Mouse (Mus musculus): ENCODE results near the gene Tomm70a. TPM values are rescaled to one million over a fixed set of nuclear protein-coding genes. Genes with fewer than 3 reads are reported as not detected.

Tomm70a gene
- polyA plus RNA-seq, 1 experiment: 24.1 TPM

GRCm38 (mm10) chr16:57122682-57123445 is 1.4 kb downstream of the Tomm70a start:
- Histone ChIP-seq H3K27me3 (ENCODE audit: control insufficient read depth, insufficient read depth, low read length) (no peaks in the 10 kb centered on the region), H3K4me3 (ENCODE audit: control insufficient read depth, low read depth, low read length) (peak overlapping the region; percentile 94; the same call in 1 of the 2 replicates), H3K27ac (ENCODE audit: control insufficient read depth, insufficient read depth, low read depth, low read length) (no peak overlapping the region), H3K4me1 (ENCODE audit: control insufficient read depth, insufficient read depth, low read length) (no peaks in the 10 kb centered on the region), H3K36me3 (ENCODE audit: control insufficient read depth, insufficient read depth, low read length) (no peaks in the 10 kb centered on the region)
- TF ChIP-seq POLR2A (IDR thresholded peaks at IDR 0.05; ENCODE audit: control insufficient read depth, low read depth, low read length) (no peak), CTCF (IDR thresholded peaks at IDR 0.05; ENCODE audit: control insufficient read depth, insufficient read depth, insufficient replicate concordance, low read depth, low read length) (no peak)

GRCm38 (mm10) chr16:57126268-57126667 is 4.8 kb downstream of the Tomm70a start:
- no peak overlapping the region for H3K27ac ChIP-seq (ENCODE audit: control insufficient read depth, insufficient read depth, low read depth, low read length)
- no peaks in the 10 kb centered on the region for H3K36me3 ChIP-seq (ENCODE audit: control insufficient read depth, insufficient read depth, low read length)
- H3K27me3 ChIP-seq (ENCODE audit: control insufficient read depth, insufficient read depth, low read length): no peaks in the 10 kb centered on the region
- no peak overlapping the region for H3K4me3 ChIP-seq (ENCODE audit: control insufficient read depth, low read depth, low read length)
- H3K4me1 ChIP-seq (ENCODE audit: control insufficient read depth, insufficient read depth, low read length): no peaks in the 10 kb centered on the region
- TF ChIP-seq POLR2A (IDR thresholded peaks at IDR 0.05; ENCODE audit: control insufficient read depth, low read depth, low read length): no peak
- no peak for TF ChIP-seq CTCF (IDR thresholded peaks at IDR 0.05; ENCODE audit: control insufficient read depth, insufficient read depth, insufficient replicate concordance, low read depth, low read length)

GRCm38 (mm10) chr16:57127825-57128224 is 6.3 kb downstream of the Tomm70a start:
- Histone ChIP-seq H3K27me3 (ENCODE audit: control insufficient read depth, insufficient read depth, low read length) (no peaks in the 10 kb centered on the region), H3K27ac (ENCODE audit: control insufficient read depth, insufficient read depth, low read depth, low read length) (no peak overlapping the region), H3K4me1 (ENCODE audit: control insufficient read depth, insufficient read depth, low read length) (no peaks in the 10 kb centered on the region), H3K36me3 (ENCODE audit: control insufficient read depth, insufficient read depth, low read length) (no peaks in the 10 kb centered on the region), H3K4me3 (ENCODE audit: control insufficient read depth, low read depth, low read length) (no peak overlapping the region)
- TF ChIP-seq POLR2A (IDR thresholded peaks at IDR 0.05; ENCODE audit: control insufficient read depth, low read depth, low read length): no peak

GRCm38 (mm10) chr16:57130752-57131400 is 9.4 kb downstream of the Tomm70a start:
- Histone ChIP-seq H3K36me3 (ENCODE audit: control insufficient read depth, insufficient read depth, low read length) (no peaks in the 10 kb centered on the region; the same call in 1 of the 2 replicates), H3K4me1 (ENCODE audit: control insufficient read depth, insufficient read depth, low read length) (no peaks in the 10 kb centered on the region), H3K4me3 (ENCODE audit: control insufficient read depth, low read depth, low read length) (no peak overlapping the region), H3K27ac (ENCODE audit: control insufficient read depth, insufficient read depth, low read depth, low read length) (no peak overlapping the region), H3K27me3 (ENCODE audit: control insufficient read depth, insufficient read depth, low read length) (no peaks in the 10 kb centered on the region)
- TF ChIP-seq CTCF (IDR thresholded peaks at IDR 0.05; ENCODE audit: control insufficient read depth, insufficient read depth, insufficient replicate concordance, low read depth, low read length) (no peak), POLR2A (IDR thresholded peaks at IDR 0.05; ENCODE audit: control insufficient read depth, low read depth, low read length) (no peak)

- Histone ChIP-seq H3K27ac (ENCODE audit: control insufficient read depth, insufficient read depth, low read depth, low read length) (no peak overlapping the region), H3K36me3 (ENCODE audit: control insufficient read depth, insufficient read depth, low read length) (no peaks in the 10 kb centered on the region; the same call in 1 of the 2 replicates), H3K27me3 (ENCODE audit: control insufficient read depth, insufficient read depth, low read length) (no peaks in the 10 kb centered on the region), H3K4me3 (ENCODE audit: control insufficient read depth, low read depth, low read length) (no peak overlapping the region), H3K4me1 (ENCODE audit: control insufficient read depth, insufficient read depth, low read length) (no peaks in the 10 kb centered on the region)
- TF ChIP-seq POLR2A (IDR thresholded peaks at IDR 0.05; ENCODE audit: control insufficient read depth, low read depth, low read length): no peak
- TF ChIP-seq CTCF (IDR thresholded peaks at IDR 0.05; ENCODE audit: control insufficient read depth, insufficient read depth, insufficient replicate concordance, low read depth, low read length): no peak
Measured at GRCm38 (mm10) chr16:57131544-57131943, 10.0 kb downstream of the Tomm70a start.

- H3K27ac ChIP-seq (ENCODE audit: control insufficient read depth, insufficient read depth, low read depth, low read length): no peak overlapping the region
- no peak overlapping the region for H3K4me3 ChIP-seq (ENCODE audit: control insufficient read depth, low read depth, low read length)
- no peaks in the 10 kb centered on the region; the same call in 1 of the 2 replicates for H3K36me3 ChIP-seq (ENCODE audit: control insufficient read depth, insufficient read depth, low read length)
- TF ChIP-seq CTCF (IDR thresholded peaks at IDR 0.05; ENCODE audit: control insufficient read depth, insufficient read depth, insufficient replicate concordance, low read depth, low read length): no peak
- TF ChIP-seq POLR2A (IDR thresholded peaks at IDR 0.05; ENCODE audit: control insufficient read depth, low read depth, low read length): no peak
- no peaks in the 10 kb centered on the region for H3K4me1 ChIP-seq (ENCODE audit: control insufficient read depth, insufficient read depth, low read length)
- no peaks in the 10 kb centered on the region for H3K27me3 ChIP-seq (ENCODE audit: control insufficient read depth, insufficient read depth, low read length)
Measured at GRCm38 (mm10) chr16:57132326-57132725, 10.8 kb downstream of the Tomm70a start.

- TF ChIP-seq CTCF (IDR thresholded peaks at IDR 0.05; ENCODE audit: control insufficient read depth, insufficient read depth, insufficient replicate concordance, low read depth, low read length) (no peak), POLR2A (IDR thresholded peaks at IDR 0.05; ENCODE audit: control insufficient read depth, low read depth, low read length) (no peak)
- Histone ChIP-seq H3K27ac (ENCODE audit: control insufficient read depth, insufficient read depth, low read depth, low read length) (no peak overlapping the region), H3K36me3 (ENCODE audit: control insufficient read depth, insufficient read depth, low read length) (no peaks in the 10 kb centered on the region; the same call in 1 of the 2 replicates), H3K4me3 (ENCODE audit: control insufficient read depth, low read depth, low read length) (no peak overlapping the region), H3K4me1 (ENCODE audit: control insufficient read depth, insufficient read depth, low read length) (no peaks in the 10 kb centered on the region), H3K27me3 (ENCODE audit: control insufficient read depth, insufficient read depth, low read length) (no peaks in the 10 kb centered on the region)
Measured at GRCm38 (mm10) chr16:57133611-57134010, 12.1 kb downstream of the Tomm70a start.

Data from testis, adult 2 months (tissue).